Mouse (Mus musculus) embryonic facial prominence, embryonic 14.5 days (tissue): ENCODE results near the gene Sult6b2. TPM values are rescaled to one million over a fixed set of nuclear protein-coding genes. Genes with fewer than 3 reads are reported as not detected.

Experiments used
- ATAC-seq: fragments of 200-750 bp; cut with Nextera tagmentation; 2 replicates; pipeline ENCODE4 v1.8.0; 2017; ENCODE audit warnings: low read depth, moderate number of reproducible peaks, moderate TSS enrichment
- DNase-seq: peaks from one replicate; pipeline ENCODE4 v3.0.0-alpha.2; 2015; ENCODE audit warnings: low spot score
- H3K27ac ChIP-seq: fragments of 300-500 bp; sonication (generic); replicated peaks from 2 replicates; pipeline ENCODE4 v1.5.1; 2014; ENCODE audit warnings: low read depth, mild to moderate bottlenecking, low read length, moderate library complexity
- H3K27me3 ChIP-seq: fragments of 300-500 bp; sonication (generic); replicated peaks from 2 replicates; pipeline ENCODE4 v1.6.1; 2014; ENCODE audit warnings: low read length; ENCODE audit not compliant: control insufficient read depth, insufficient read depth
- H3K36me3 ChIP-seq: fragments of 300-500 bp; sonication (generic); 2 replicates; pipeline ENCODE4 v1.6.1; 2014; ENCODE audit warnings: low read length, mixed read lengths; ENCODE audit not compliant: control insufficient read depth, insufficient read depth
- H3K4me1 ChIP-seq: fragments of 300-500 bp; sonication (generic); 2 replicates; pipeline ENCODE4 v1.6.1; 2014; ENCODE audit warnings: antibody characterized with exemption, low read length; ENCODE audit not compliant: control insufficient read depth, insufficient read depth
- H3K4me2 ChIP-seq: fragments of 300-500 bp; sonication (generic); 2 replicates; pipeline ENCODE4 v1.6.1; 2014; ENCODE audit warnings: low read depth, mild to moderate bottlenecking, low read length, moderate library complexity, mixed read lengths
- H3K4me3 ChIP-seq: fragments of 300-500 bp; sonication (generic); 2 replicates; pipeline ENCODE4 v1.5.1; 2014; ENCODE audit warnings: low read depth, mild to moderate bottlenecking, low read length
- H3K9ac ChIP-seq: fragments of 300-500 bp; sonication (generic); 2 replicates; pipeline ENCODE4 v1.6.1; 2014; ENCODE audit warnings: low read depth, mild to moderate bottlenecking, low read length, moderate library complexity, mixed read lengths
- H3K9me3 ChIP-seq: fragments of 300-500 bp; sonication (generic); 2 replicates; pipeline ENCODE4 v1.6.1; 2016; ENCODE audit warnings: low read length; ENCODE audit not compliant: control insufficient read depth
- WGBS: fragments of 180-500 bp; shearing (Covaris S2); extraction: QIAGEN DNeasy Blood & Tissue Kit; methylation state at CpG from one replicate; pipeline ENCODE4 v1.1.7; 2014; 5-methylcytosine and 5-hydroxymethylcytosine counted together
- polyA plus RNA-seq: library from polyadenylated mRNA; unstranded; fragments of >200 nt; fragmentation: Nextera tagmentation; extraction: Ambion mirVana; gene quantifications from 2 replicates; pipeline ENCODE4 v1.2.1, GENCODE M21; 2014

Sult6b2 gene
- polyA plus RNA-seq, 1 experiment from 2014 or later = not detected

DNA sequence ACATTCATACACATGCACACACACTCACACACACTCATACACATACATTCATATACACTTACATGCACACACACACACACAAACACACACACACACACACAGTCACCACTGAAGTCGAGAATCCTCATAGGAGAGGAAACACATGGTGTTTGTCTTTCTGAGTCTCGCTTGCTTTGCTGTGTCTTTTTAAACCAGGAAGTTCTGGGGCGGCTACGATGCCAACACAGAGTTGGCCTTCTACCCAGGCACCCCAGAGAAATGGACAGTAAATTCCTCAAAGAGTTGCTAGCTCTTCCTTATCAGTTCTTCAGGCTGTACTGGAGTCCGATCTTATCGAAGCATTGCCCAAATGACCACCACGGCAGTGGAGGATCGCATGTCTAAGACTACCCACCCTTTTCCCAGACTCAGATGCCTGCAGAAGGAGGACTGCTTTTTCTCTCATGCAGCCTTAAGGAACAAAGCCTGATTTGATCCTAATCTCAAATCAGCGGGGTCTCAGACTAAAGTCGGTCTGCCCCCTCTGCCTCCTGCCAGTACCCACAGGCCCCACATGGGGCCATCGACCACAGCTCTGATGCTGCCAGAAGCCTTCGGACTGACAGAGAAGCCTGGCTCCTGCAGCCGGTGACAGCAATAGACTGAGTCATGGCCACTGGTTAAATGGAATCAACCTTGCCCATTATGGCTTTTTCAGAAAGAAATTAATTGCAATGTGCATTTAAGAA lies 11.9 kb downstream of the Sult6b2 start:
- H3K27ac ChIP-seq = no peak overlapping the region
- no peaks in the 10 kb centered on the region for H3K27me3 ChIP-seq
- no peaks in the 10 kb centered on the region for H3K4me1 ChIP-seq
- WGBS = 31% methylated on average over 13 of the region's 13 CpGs
- H3K9ac ChIP-seq = no peak overlapping the region
- no peaks in the 10 kb centered on the region for H3K9me3 ChIP-seq
- no peaks in the 10 kb centered on the region for H3K36me3 ChIP-seq
- DNase-seq (peak; percentile 39), ATAC-seq (peak; percentile 26; the same call in 1 of the 2 replicates)
- H3K4me2 ChIP-seq = no peak overlapping the region
- no peak overlapping the region for H3K4me3 ChIP-seq

DNA sequence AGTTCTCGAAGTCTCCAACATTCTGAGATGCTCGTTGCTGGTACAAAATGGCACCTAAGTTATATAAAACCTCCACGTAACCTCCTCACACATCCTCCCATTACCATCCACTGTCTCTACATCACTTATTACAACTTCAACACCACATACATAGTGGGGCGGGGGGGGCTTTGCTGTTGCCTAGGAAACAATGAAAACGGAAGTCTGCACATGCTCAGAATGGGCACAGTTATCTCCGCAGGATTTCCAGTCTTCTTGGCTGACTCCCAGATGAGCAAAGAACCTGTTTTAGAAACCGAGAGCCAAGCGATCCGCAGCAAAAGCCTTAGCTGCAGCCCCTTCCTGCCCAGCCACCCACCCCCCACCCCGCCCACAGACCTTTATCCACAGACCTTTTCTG lies 14.6 kb downstream of the Sult6b2 start:
- H3K4me3 ChIP-seq = no peak overlapping the region
- no peak for ATAC-seq
- H3K4me1 ChIP-seq = no peaks in the 10 kb centered on the region

DNA sequence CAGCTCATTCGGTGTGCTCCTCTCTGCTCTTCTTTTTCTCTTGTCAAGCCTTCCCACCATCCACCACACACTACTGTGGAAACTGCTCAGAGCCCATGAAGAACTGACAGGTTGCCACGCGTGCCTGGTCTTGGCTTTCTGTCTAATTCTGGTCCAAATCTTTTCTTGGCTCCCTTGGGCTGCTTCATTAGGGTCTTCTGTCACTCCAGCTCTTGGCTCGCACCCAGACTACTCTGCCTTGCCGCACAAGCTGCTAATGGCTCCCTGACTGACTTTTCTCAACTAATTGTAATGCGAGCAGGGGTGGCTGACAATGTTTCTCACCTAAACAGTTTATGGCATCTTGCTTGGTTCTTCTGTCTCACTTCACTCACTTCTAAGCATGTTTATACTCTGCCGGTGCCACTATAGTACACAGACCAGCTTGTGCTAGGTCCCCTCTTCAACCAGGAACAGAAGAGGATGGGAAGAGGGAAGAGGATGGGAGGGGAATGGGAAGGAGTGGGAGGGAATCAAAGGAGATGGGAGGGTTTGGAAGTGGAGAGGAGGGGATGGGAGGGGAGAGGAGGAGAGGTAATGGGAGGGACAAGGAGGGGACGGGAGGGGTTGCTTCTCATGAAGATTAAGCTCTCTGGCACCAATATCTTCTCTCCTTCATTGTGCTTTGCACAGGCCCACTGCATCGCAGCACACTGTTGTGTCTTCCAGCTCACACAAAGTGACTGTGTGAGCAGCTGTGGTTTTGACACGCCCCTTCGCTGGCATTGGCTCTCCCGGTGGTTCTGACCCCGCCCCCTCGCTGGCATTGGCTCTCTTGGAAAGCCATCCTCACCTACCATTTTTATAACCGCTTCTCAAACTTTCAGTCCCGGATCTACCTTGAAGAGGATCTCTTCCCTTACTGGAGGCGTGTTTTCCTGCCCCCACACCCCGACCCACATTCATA lies 16.0 kb downstream of the Sult6b2 start:
- H3K4me1 ChIP-seq = no peaks in the 10 kb centered on the region
- WGBS = 54% methylated on average over 18 of the region's 18 CpGs
- H3K27ac ChIP-seq = no peak overlapping the region
- DNase-seq = no peak
- no peaks in the 10 kb centered on the region for H3K9me3 ChIP-seq
- no peak overlapping the region for H3K9ac ChIP-seq
- no peak overlapping the region for H3K4me3 ChIP-seq
- no peak for ATAC-seq
- no peaks in the 10 kb centered on the region for H3K36me3 ChIP-seq
- H3K27me3 ChIP-seq = no peaks in the 10 kb centered on the region
- H3K4me2 ChIP-seq = no peak overlapping the region

More for the DNA sequence above, 14.6 kb downstream of the Sult6b2 start:
- Histone ChIP-seq H3K36me3 (no peaks in the 10 kb centered on the region), H3K27ac (no peak overlapping the region), H3K4me2 (no peak overlapping the region), H3K9me3 (no peaks in the 10 kb centered on the region), H3K27me3 (no peaks in the 10 kb centered on the region), H3K9ac (no peak overlapping the region)
- no peak for DNase-seq
- WGBS = 86% methylated on average over 10 of the region's 10 CpGs

DNA sequence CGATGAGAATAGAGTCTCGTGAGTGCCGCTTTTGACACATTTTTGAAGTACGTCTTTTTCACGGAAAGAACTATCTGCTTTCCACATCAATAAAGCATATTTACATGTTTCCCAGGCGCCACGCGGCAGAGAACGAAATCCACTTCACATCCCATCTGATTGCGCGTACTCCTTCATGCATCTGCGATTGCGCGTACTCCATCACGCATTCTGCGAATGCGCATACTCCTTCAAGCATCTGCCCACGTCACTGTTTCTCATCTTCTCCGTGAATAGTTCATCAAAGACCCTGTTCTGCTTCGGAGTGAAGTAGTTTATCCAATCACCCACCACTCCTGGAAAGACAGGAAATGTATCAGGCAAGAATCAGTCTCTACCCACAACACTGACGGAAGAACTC lies 18.2 kb downstream of the Sult6b2 start:
- 83% methylated on average over 21 of the region's 21 CpGs for WGBS
- Histone ChIP-seq H3K9me3 (no peaks in the 10 kb centered on the region), H3K27ac (no peak overlapping the region), H3K27me3 (no peaks in the 10 kb centered on the region), H3K36me3 (no peaks in the 10 kb centered on the region), H3K4me3 (no peak overlapping the region), H3K9ac (no peak overlapping the region), H3K4me1 (no peaks in the 10 kb centered on the region), H3K4me2 (no peak overlapping the region)
- DNase-seq (no peak), ATAC-seq (no peak)

DNA sequence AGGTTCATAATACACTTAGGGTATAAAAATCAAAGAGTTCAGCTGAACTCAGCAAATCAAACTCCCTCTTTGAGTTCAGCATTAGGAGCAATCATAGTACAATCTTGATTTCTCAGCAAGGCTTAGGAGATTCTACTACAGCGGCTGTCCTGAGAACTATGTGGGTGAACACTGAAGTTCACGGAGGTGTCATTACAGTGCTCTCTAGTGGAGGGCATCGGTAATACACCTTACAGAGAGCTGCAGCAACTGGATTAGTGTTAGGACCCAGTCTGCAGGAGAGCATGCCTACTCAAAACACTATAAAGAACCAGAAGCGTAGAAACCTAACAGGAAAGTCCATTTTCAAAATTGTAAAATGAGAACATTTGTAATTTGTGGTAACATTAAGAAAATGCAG lies 19.0 kb downstream of the Sult6b2 start:
- Histone ChIP-seq H3K27ac (no peak overlapping the region), H3K4me1 (no peaks in the 10 kb centered on the region), H3K9ac (no peak overlapping the region), H3K27me3 (no peaks in the 10 kb centered on the region), H3K4me2 (no peak overlapping the region), H3K4me3 (no peak overlapping the region), H3K9me3 (no peaks in the 10 kb centered on the region), H3K36me3 (no peaks in the 10 kb centered on the region)
- 30% methylated on average over 4 of the region's 4 CpGs for WGBS
- DNase-seq (no peak), ATAC-seq (no peak)

DNA sequence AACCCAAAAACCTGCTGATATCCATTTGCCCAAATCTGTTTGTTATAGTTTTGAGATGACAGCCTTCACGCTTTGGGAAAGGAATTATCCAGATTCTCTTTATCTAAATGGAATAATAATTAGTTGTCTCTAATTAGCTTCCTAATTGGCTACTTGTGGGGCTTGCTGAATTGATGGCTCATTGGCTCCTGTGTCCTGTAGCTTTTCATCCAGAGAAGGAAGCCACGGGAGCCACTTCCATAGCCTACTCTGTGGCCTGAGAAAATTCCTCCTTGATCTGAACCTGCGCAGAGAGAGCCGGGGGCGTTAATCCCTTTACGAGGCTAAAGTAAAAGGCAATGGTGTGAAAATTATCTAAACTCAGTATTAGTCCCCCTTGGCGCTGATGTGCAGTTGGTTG lies 23.0 kb downstream of the Sult6b2 start:
- no peaks in the 10 kb centered on the region for H3K9me3 ChIP-seq
- H3K27ac ChIP-seq = no peak overlapping the region
- DNase-seq (no peak), ATAC-seq (no peak)
- H3K36me3 ChIP-seq = no peaks in the 10 kb centered on the region
- WGBS = 75% methylated on average over 7 of the region's 7 CpGs
- H3K9ac ChIP-seq = no peak overlapping the region
- no peak overlapping the region for H3K4me3 ChIP-seq
- H3K27me3 ChIP-seq = no peaks in the 10 kb centered on the region
- H3K4me1 ChIP-seq = no peaks in the 10 kb centered on the region
- H3K4me2 ChIP-seq = no peak overlapping the region

DNA sequence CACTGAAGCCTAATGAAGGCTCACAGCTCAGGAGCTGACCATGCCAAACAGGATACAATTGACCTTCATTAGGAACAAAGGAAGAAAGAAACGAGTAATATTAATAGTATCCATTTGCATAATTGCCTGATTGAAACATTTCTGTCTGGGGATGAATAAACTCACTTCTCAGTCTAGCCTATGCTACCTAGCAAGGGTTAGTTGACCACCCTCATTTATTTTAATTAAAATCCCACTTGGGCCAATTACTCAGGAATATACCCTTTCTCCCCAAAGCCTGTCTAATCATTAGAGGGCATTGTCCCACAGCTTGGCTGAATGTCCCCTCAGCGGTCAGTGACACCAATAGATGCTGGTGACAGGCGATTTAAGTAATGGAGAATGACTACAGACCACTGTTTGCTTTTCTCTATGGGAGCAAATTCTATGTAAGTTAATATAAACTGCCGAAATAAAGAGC lies 23.7 kb downstream of the Sult6b2 start:
- H3K36me3 ChIP-seq = no peaks in the 10 kb centered on the region
- no peaks in the 10 kb centered on the region for H3K9me3 ChIP-seq
- ATAC-seq (no peak; the same call in 1 of the 2 replicates), DNase-seq (no peak)
- WGBS = 77% methylated on average over 4 of the region's 4 CpGs
- no peak overlapping the region for H3K9ac ChIP-seq
- H3K4me2 ChIP-seq = no peak overlapping the region
- no peak overlapping the region for H3K4me3 ChIP-seq
- H3K4me1 ChIP-seq = no peaks in the 10 kb centered on the region
- H3K27me3 ChIP-seq = no peaks in the 10 kb centered on the region
- no peak overlapping the region for H3K27ac ChIP-seq

DNA sequence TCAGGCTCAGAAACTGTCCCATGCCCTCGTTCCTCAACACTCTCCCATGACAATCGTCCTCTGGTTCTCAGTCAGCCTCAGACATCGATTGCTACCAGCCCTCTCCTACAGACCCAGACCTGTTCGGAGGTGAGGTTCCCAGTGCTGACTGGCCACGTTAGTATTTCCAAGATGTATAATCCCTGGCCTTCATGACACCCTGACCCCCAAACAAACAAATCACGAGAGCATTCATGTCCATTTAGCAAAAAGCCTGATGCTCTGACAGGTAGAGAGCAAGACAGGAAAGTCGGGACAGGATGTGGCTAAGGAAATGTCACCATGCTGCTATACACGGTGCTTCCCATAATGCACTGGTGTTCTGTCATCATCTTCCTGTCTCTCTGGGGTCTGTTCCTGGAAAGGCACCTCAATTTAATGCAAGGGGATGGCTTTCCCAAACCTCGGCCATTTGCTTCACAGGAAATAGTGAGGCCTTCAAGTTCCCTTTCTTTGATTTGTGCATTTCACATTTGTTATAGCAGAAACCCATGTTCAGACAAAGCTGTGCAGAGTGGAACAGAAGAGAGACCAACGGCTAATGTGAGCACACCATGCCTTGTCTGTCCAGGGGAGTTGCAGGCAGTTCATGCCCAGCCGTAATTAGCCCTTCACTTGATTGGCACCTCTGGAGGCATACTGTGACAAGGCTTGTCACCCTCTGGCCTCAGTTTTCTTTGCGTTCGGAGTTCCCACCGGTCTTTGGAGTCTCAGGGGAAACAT lies 24.3 kb downstream of the Sult6b2 start:
- H3K27me3 ChIP-seq = no peaks in the 10 kb centered on the region
- H3K9ac ChIP-seq = no peak overlapping the region
- no peak overlapping the region for H3K4me2 ChIP-seq
- WGBS = 70% methylated on average over 14 of the region's 14 CpGs
- H3K36me3 ChIP-seq = peaks cover 5% of the 10 kb centered on the region; the same call in 1 of the 2 replicates
- H3K9me3 ChIP-seq = no peaks in the 10 kb centered on the region
- DNase-seq = peak; percentile 31
- no peak overlapping the region for H3K4me3 ChIP-seq
- ATAC-seq = peak; percentile 44
- H3K27ac ChIP-seq = no peak overlapping the region
- H3K4me1 ChIP-seq = no peaks in the 10 kb centered on the region
